Mouse (Mus musculus) brain, adult 2 months (tissue): ENCODE measurements around the gene Xpnpep2.

Experiments used
- DNase-seq: peaks from one replicate; pipeline ENCODE4 v3.0.0; 2011; ENCODE audit warnings: low read depth, low spot score

Xpnpep2 gene

GRCm38 (mm10) chrX:48158229-48158919 is 49.8 kb downstream of the Xpnpep2 start:
- no peak for DNase-seq

- no peak for DNase-seq
Observed at GRCm38 (mm10) chrX:48169892-48170291, 61.4 kb downstream of the Xpnpep2 start.

GRCm38 (mm10) chrX:48170368-48170767 is 61.8 kb downstream of the Xpnpep2 start:
- no peak for DNase-seq

GRCm38 (mm10) chrX:48181844-48182243 is 73.3 kb downstream of the Xpnpep2 start:
- peak; percentile 55 for DNase-seq

- DNase-seq: no peak
Observed at GRCm38 (mm10) chrX:48184703-48185102, 76.2 kb downstream of the Xpnpep2 start.
